Mouse (Mus musculus) lung, postnatal 0 days (tissue): ENCODE measurements at regions not wholly inside any gene's neighbourhood (a gene's known extent, or its start where the extent isn't known, plus 50 kb on each side); places are given as distances from the start of the nearest gene placed in this dataset.

Experiments
- ATAC-seq: fragments of 200-750 bp; cut with Nextera tagmentation; 2 replicates; pipeline ENCODE4 v1.8.0; 2017; ENCODE audit warnings: moderate library complexity
- DNase-seq: peaks from one replicate; pipeline ENCODE4 v3.0.0-alpha.2; 2016; ENCODE audit warnings: low spot score
- H3K27ac ChIP-seq: fragments of 300-500 bp; sonication (generic); 2 replicates; pipeline ENCODE4 v1.5.1; 2014; ENCODE audit warnings: antibody characterized with exemption, mild to moderate bottlenecking, low read length, mixed read lengths
- H3K27me3 ChIP-seq: fragments of 300-500 bp; sonication (generic); replicated peaks from 2 replicates; pipeline ENCODE4 v1.6.1; 2014; ENCODE audit warnings: low read length, mixed read lengths; ENCODE audit not compliant: insufficient read depth
- H3K36me3 ChIP-seq: fragments of 300-500 bp; sonication (generic); 2 replicates; pipeline ENCODE4 v1.6.1; 2014; ENCODE audit warnings: low read length, mixed read lengths; ENCODE audit not compliant: insufficient read depth
- H3K4me1 ChIP-seq: fragments of 300-500 bp; sonication (generic); 2 replicates; pipeline ENCODE4 v1.6.1; 2014; ENCODE audit warnings: antibody characterized with exemption, low read depth, low read length, mixed read lengths; ENCODE audit not compliant: insufficient read depth
- H3K4me2 ChIP-seq: fragments of 300-500 bp; sonication (generic); replicated peaks from 2 replicates; pipeline ENCODE4 v1.6.1; 2014; ENCODE audit warnings: low read depth, mild to moderate bottlenecking, low read length, moderate library complexity, mixed read lengths
- H3K4me3 ChIP-seq: fragments of 300-500 bp; sonication (generic); 2 replicates; pipeline ENCODE4 v1.5.1; 2014; ENCODE audit warnings: low read depth, low read length
- H3K9ac ChIP-seq: fragments of 300-500 bp; sonication (generic); replicated peaks from 2 replicates; pipeline ENCODE4 v1.6.1; 2014; ENCODE audit warnings: low read depth, mild to moderate bottlenecking
- H3K9me3 ChIP-seq: fragments of 300-500 bp; sonication (generic); 2 replicates; pipeline ENCODE4 v1.6.1; 2016; ENCODE audit warnings: low read length, mixed read lengths
- CTCF ChIP-seq: IDR thresholded peaks from 2 replicates; pipeline ENCODE4 v1.5.1; 2016; ENCODE audit warnings: antibody characterized with exemption, mild to moderate bottlenecking
- EP300 ChIP-seq: IDR thresholded peaks from 2 replicates; pipeline ENCODE4 v1.6.1; 2016; ENCODE audit warnings: antibody characterized with exemption, mild to moderate bottlenecking, control low read depth
- WGBS: fragments of 180-500 bp; shearing (Covaris S2); extraction: QIAGEN DNeasy Blood & Tissue Kit; methylation state at CpG from one replicate; pipeline ENCODE4 v1.1.7; 2014; 5-methylcytosine and 5-hydroxymethylcytosine counted together

DNA sequence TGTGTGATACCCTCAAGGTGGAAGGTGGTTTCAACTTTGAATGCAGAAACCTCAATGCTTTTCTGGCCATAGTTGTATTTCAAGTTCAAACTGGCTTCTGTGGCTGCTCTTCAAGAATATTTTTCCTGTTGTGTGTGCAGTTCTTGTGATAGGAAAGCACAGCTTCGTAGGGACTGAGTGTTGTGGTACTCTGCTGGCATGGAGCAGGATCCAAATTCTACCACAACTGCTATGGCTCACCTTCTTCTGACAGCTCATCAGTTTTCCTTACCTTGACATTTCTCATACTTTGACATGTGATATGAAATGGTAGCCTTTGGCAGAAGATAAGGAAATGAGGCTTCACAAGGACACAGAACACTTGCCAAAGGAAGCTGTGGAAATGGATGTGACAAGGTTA, 79.0 kb upstream of the Reg3g start:
- WGBS = 46% methylated on average over 1 of the region's 1 CpGs
- H3K27ac ChIP-seq = no peak overlapping the region
- no peaks in the 10 kb centered on the region for H3K9me3 ChIP-seq
- H3K4me1 ChIP-seq = no peaks in the 10 kb centered on the region
- DNase-seq = no peak
- TF ChIP-seq CTCF (no peak), EP300 (no peak)
- no peak overlapping the region for H3K4me2 ChIP-seq
- H3K27me3 ChIP-seq = no peaks in the 10 kb centered on the region
- H3K36me3 ChIP-seq = no peaks in the 10 kb centered on the region
- no peak overlapping the region for H3K4me3 ChIP-seq
- ATAC-seq = no peak
- no peak overlapping the region for H3K9ac ChIP-seq

GRCm38 (mm10) chr6:78544238-78544637, 75.6 kb upstream of the Reg3g start:
- Histone ChIP-seq H3K9ac (no peak overlapping the region), H3K4me2 (no peak overlapping the region), H3K9me3 (no peaks in the 10 kb centered on the region), H3K4me3 (no peak overlapping the region), H3K27ac (no peak overlapping the region), H3K4me1 (no peaks in the 10 kb centered on the region), H3K36me3 (no peaks in the 10 kb centered on the region), H3K27me3 (no peaks in the 10 kb centered on the region)
- 7% methylated on average over 2 of the region's 2 CpGs for whole genome bisulfite sequencing
- DNase-seq = peak; percentile 53
- no peak for ATAC-seq
- TF ChIP-seq EP300 (no peak), CTCF (peak; percentile 68)

DNA sequence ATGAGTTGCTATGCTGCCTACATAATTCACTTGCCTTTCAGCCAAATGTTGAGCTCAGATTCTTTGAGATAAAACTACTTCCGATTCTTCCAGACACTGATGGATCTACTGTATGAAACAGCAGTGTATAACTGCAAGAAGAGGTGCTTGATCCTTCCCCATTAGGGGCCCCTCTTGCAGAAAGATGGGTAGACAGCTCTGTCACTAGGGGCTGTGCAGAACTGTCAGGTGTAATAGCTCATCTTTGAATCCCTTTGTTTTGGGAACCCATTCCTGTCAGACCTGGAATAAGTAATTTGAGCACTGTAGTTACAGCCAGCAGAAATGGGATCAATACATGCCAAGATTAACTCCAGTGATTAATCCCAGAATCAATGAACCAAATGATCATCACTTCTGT, 68.8 kb upstream of the Reg3g start:
- 77% methylated on average over 1 of the region's 1 CpGs for WGBS

DNA sequence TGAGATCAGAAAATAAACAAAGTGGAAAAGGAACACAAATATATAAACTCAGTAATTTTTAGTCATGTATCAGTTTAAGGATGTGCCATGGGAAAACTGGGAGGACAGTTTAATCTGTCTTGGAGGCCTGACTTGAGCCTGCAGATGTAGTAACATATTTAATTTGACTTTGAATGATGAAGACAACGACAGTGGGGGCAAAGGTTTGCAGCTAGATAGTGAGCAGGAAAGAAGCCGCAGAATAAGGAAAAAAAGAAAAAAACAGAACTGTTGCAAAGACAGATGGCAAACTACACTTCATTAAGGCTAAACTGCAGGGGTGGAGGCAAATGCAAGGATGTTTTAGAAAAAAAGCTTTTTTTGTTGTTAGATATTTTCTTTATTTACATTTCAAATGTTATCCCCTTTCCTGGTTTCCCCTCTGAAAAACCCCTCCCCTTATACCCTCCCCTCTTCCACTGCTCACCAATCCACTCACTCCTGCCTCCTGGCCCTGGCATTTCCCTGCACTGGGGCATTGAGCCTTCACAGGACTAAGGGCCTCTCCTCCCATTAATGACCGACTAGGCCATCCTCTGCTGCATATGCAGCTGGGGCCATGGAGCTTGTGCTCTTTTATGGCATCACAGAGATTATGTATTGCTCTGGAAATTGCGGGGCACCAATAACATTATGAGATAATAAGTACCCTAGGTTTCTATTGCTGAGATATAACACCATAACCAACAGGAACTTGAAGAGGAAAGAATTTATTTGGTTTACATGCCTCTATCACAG, 58.5 kb upstream of the Reg3g start:
- H3K36me3 ChIP-seq = no peaks in the 10 kb centered on the region
- no peak overlapping the region for H3K4me3 ChIP-seq
- H3K27me3 ChIP-seq = no peaks in the 10 kb centered on the region
- no peaks in the 10 kb centered on the region for H3K9me3 ChIP-seq
- 44% methylated on average over 4 of the region's 4 CpGs for WGBS
- H3K27ac ChIP-seq = no peak overlapping the region
- TF ChIP-seq CTCF = no peak
- TF ChIP-seq EP300 = no peak
- no peaks in the 10 kb centered on the region for H3K4me1 ChIP-seq
- H3K4me2 ChIP-seq = no peak overlapping the region
- no peak for DNase-seq
- no peak overlapping the region for H3K9ac ChIP-seq
- ATAC-seq = no peak

More for the DNA sequence above, 68.8 kb upstream of the Reg3g start:
- no peak for ATAC-seq
- no peak for DNase-seq
- Histone ChIP-seq H3K27ac (no peak overlapping the region), H3K36me3 (no peaks in the 10 kb centered on the region), H3K9ac (no peak overlapping the region), H3K4me1 (no peaks in the 10 kb centered on the region), H3K4me3 (no peak overlapping the region), H3K9me3 (no peaks in the 10 kb centered on the region), H3K4me2 (no peak overlapping the region), H3K27me3 (no peaks in the 10 kb centered on the region)
- TF ChIP-seq CTCF (no peak), EP300 (no peak)
